Mouse (Mus musculus) C2C12 (cell line): ENCODE data around the gene Vmn1r58. TPM values are rescaled to one million over a fixed set of nuclear protein-coding genes. Genes with fewer than 3 reads are reported as not detected.

Experiments
- H3K27me3 ChIP-seq: one replicate; pipeline ENCODE4 v1.6.1; 2011; ENCODE audit not compliant: control insufficient read depth, insufficient read depth, insufficient read length
- H3K36me3 ChIP-seq: one replicate; pipeline ENCODE4 v1.6.1; 2011; ENCODE audit not compliant: control insufficient read depth, insufficient read depth
- H3K4me3 ChIP-seq: one replicate; pipeline ENCODE4 v1.5.1; 2011; ENCODE audit warnings: mild to moderate bottlenecking, control low read depth; ENCODE audit not compliant: poor library complexity, insufficient read depth, severe bottlenecking
- H3K79me2 ChIP-seq: one replicate; pipeline ENCODE4 v1.6.1; 2011; ENCODE audit not compliant: control insufficient read depth, insufficient read depth
- H3K79me3 ChIP-seq: one replicate; pipeline ENCODE4 v1.6.1; 2011; ENCODE audit warnings: low read depth, control low read depth
- H3ac ChIP-seq: one replicate; pipeline ENCODE3; 2011; ENCODE audit warnings: low read depth; ENCODE audit not compliant: control insufficient read depth, insufficient read length
- CEBPB ChIP-seq: IDR thresholded peaks from one replicate; pipeline ENCODE4 v1.6.1; 2011; ENCODE audit warnings: low read depth, mild to moderate bottlenecking, control low read depth, moderate library complexity
- CTCF ChIP-seq: IDR thresholded peaks from one replicate; pipeline ENCODE4 v1.5.1; 2011; ENCODE audit not compliant: control insufficient read depth, insufficient read depth, insufficient read length
- FOSL1 ChIP-seq: IDR thresholded peaks from one replicate; pipeline ENCODE4 v1.8.0; 2011; ENCODE audit warnings: mild to moderate bottlenecking, low read length; ENCODE audit not compliant: poor library complexity, insufficient read depth, severe bottlenecking
- MAX ChIP-seq: IDR thresholded peaks from one replicate; pipeline ENCODE4 v1.6.1; 2011; ENCODE audit warnings: mild to moderate bottlenecking, control low read depth
- MYOD1 ChIP-seq: IDR thresholded peaks from one replicate; pipeline ENCODE4 v1.6.1; 2011; ENCODE audit warnings: low read depth; ENCODE audit not compliant: control insufficient read depth, insufficient read length
- MYOG ChIP-seq: IDR thresholded peaks from one replicate; pipeline ENCODE4 v1.6.1; 2011; ENCODE audit not compliant: control insufficient read depth, insufficient read length; ENCODE audit errors: extremely low read depth
- USF1 ChIP-seq: IDR thresholded peaks from one replicate; pipeline ENCODE4 v1.6.1; 2011; ENCODE audit warnings: low read depth, mild to moderate bottlenecking, control low read depth, moderate library complexity
- polyA plus RNA-seq: library from polyadenylated mRNA; unstranded; fragments of >200 nt; fragmentation: generic; extraction: Trizol; gene quantifications from one replicate; pipeline ENCODE4 v1.2.1, GENCODE M21; 2012; ENCODE audit warnings: missing spikeins

Vmn1r58 gene
- polyA plus RNA-seq, 1 experiment, result not detected

- no peaks in the 10 kb centered on the region for H3K36me3 ChIP-seq
- no peaks in the 10 kb centered on the region for H3K79me2 ChIP-seq
- no peaks in the 10 kb centered on the region for H3K27me3 ChIP-seq
- no peak overlapping the region for H3ac ChIP-seq
- no peaks in the 10 kb centered on the region for H3K79me3 ChIP-seq
- no peak for TF ChIP-seq USF1
- no peak for TF ChIP-seq MAX
- no peak for TF ChIP-seq MYOG
- no peak for TF ChIP-seq CEBPB
- no peak for TF ChIP-seq MYOD1
- TF ChIP-seq CTCF, result no peak
- no peak for TF ChIP-seq FOSL1
- no peak overlapping the region for H3K4me3 ChIP-seq
Measured at GRCm38 (mm10) chr7:5363599-5363998, 49.6 kb downstream of the Vmn1r58 start.

Other genes starting within 250 kb of the Vmn1r58 start
- not detected for gene Vmn1r56, start 216.6 kb downstream of the Vmn1r58 start, polyA plus RNA-seq
- not detected for gene Vmn1r57, start 194.9 kb downstream of the Vmn1r58 start, polyA plus RNA-seq
- gene Gm5065, start 62.9 kb downstream of the Vmn1r58 start, polyA plus RNA-seq, result not detected
- not detected for gene Nlrp2, start 62.4 kb downstream of the Vmn1r58 start, polyA plus RNA-seq
- not detected for gene Vmn1r59, start 43.4 kb upstream of the Vmn1r58 start, polyA plus RNA-seq
- not detected for gene Vmn2r28, start 80.6 kb upstream of the Vmn1r58 start, polyA plus RNA-seq
- gene Vmn1r60, start 133.9 kb upstream of the Vmn1r58 start, polyA plus RNA-seq, result not detected
- gene Vmn1r61, start 199.9 kb upstream of the Vmn1r58 start, polyA plus RNA-seq, result not detected